Mouse (Mus musculus) thymus, postnatal 36 days (tissue): Measurements from ENCODE around the gene Zswim4.

Experiments
- DNase-seq, 2 experiments: peaks; one replicate each; pipeline ENCODE4 v3.0.0; 2022; ENCODE audit warnings: mixed read lengths in 2 of 2

Gene Zswim4

GRCm38 (mm10) chr8:84200126-84200555, 36.7 kb downstream of the Zswim4 start:
- DNase-seq = peak in 1 of 2 experiments; percentile 49

GRCm38 (mm10) chr8:84199348-84200125, 37.3 kb downstream of the Zswim4 start:
- peak; percentile 26 to 36 for DNase-seq

GRCm38 (mm10) chr8:84198871-84199270, 38.0 kb downstream of the Zswim4 start:
- no peak for DNase-seq

GRCm38 (mm10) chr8:84197922-84198774, 38.7 kb downstream of the Zswim4 start:
- DNase-seq = peak; percentile 92 to 95

- DNase-seq = peak; percentile 85 to 87
These were observed 39.5 kb downstream of the Zswim4 start for GRCm38 (mm10) chr8:84197141-84197921.

GRCm38 (mm10) chr8:84194224-84194743, 42.6 kb downstream of the Zswim4 start:
- DNase-seq = no peak

- no peak for DNase-seq
These were observed 43.3 kb downstream of the Zswim4 start for GRCm38 (mm10) chr8:84193566-84193965.

- no peak for DNase-seq
These were observed 43.7 kb downstream of the Zswim4 start for GRCm38 (mm10) chr8:84193161-84193560.

- DNase-seq = peak; percentile 59 to 62
These were observed 44.3 kb downstream of the Zswim4 start for GRCm38 (mm10) chr8:84192555-84192954.

- no peak for DNase-seq
These were observed 44.8 kb downstream of the Zswim4 start for GRCm38 (mm10) chr8:84192023-84192422.

GRCm38 (mm10) chr8:84190191-84190867, 46.5 kb downstream of the Zswim4 start:
- peak in 1 of 2 experiments; percentile 16 for DNase-seq

- no peak for DNase-seq
These were observed 47.3 kb downstream of the Zswim4 start for GRCm38 (mm10) chr8:84189603-84190002.

GRCm38 (mm10) chr8:84188671-84189070, 48.2 kb downstream of the Zswim4 start:
- no peak for DNase-seq

- DNase-seq = peak; percentile 85 to 86
These were observed 49.6 kb downstream of the Zswim4 start for GRCm38 (mm10) chr8:84187065-84187755.

- DNase-seq = peak; percentile 75 to 77
These were observed 50.3 kb downstream of the Zswim4 start for GRCm38 (mm10) chr8:84186547-84186946.

GRCm38 (mm10) chr8:84185117-84185516, 51.7 kb downstream of the Zswim4 start, which contains the start of gene Nanos3:
Nanos3 (minus strand) TSS chr8:84185217.
- DNase-seq = no peak

- DNase-seq = peak in 1 of 2 experiments; percentile 60
These were observed 52.5 kb downstream of the Zswim4 start for GRCm38 (mm10) chr8:84184085-84185043.

GRCm38 (mm10) chr8:84183261-84184084, 53.4 kb downstream of the Zswim4 start:
- DNase-seq = peak; percentile 66 to 74

GRCm38 (mm10) chr8:84182833-84183232, 54.0 kb downstream of the Zswim4 start:
- peak in 1 of 2 experiments; percentile 32 for DNase-seq
